Comparison of ENCODE assay signal across 13 mouse cellular contexts in the genomic region with DNA sequence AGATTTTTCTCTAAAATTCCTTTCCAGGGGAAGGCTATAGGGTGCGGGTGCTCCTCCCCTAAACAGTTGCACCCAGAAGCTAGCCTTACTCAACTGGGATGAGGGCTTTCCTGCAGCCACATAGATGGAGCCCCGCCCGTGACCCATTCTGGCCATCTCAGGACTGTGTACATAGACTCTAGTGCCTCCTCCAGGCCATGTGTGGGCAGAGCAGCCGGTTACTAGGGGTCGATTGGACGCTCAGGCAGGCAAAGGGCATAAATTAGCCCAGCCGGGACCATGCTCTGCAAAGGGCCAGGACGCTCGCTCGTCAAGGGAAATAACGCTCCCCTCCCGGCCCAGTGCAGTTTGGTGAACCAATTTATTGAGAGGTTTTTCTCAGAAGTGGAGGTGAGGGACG. TPM values are rescaled to one million over a fixed set of nuclear protein-coding genes. Genes with fewer than 3 reads are reported as not detected.
DNase-seq lines count a peak whose midpoint lies in the region; ATAC-seq and TF ChIP-seq lines count a peak whose summit lies in the region.
"Had no signal": no experiment of that assay in that cellular context is flagged by ENCODE, and none has a peak within 500 bp of the region (broad histone marks: within the 10 kb centered on the region; RNA-seq: fewer than 3 reads in every experiment).

No protein-coding gene starts in this region.

- 21% methylated on average over 13 of the region's 13 CpGs for WGBS in heart, adult 2 months
- 20% methylated on average over 13 of the region's 13 CpGs for WGBS in heart, embryonic 12.5 days
- WGBS in lung, postnatal 0 days, result 20% methylated on average over 13 of the region's 13 CpGs
- WGBS in midbrain, postnatal 0 days, result 12% methylated on average over 13 of the region's 13 CpGs

- H3K27me3 ChIP-seq in heart, adult 2 months (ENCODE audit: control insufficient read depth, insufficient read depth, low read length), result peaks cover 6% of the 10 kb centered on the region
- peaks cover 98% of the 10 kb centered on the region for H3K27me3 ChIP-seq in heart, embryonic 12.5 days (replicated peaks)
- H3K27me3 ChIP-seq in lung, postnatal 0 days (replicated peaks; ENCODE audit: insufficient read depth, low read length), result peaks cover 14% of the 10 kb centered on the region; the same call in 1 of the 2 replicates
- peaks cover 36% of the 10 kb centered on the region for H3K27me3 ChIP-seq in midbrain, postnatal 0 days (ENCODE audit: insufficient read depth, low read length)

- no peak for ATAC-seq in heart, embryonic 12.5 days (ENCODE audit: insufficient number of reproducible peaks, low FRiP score)
- no peak for ATAC-seq in lung, postnatal 0 days
- no peak for ATAC-seq in midbrain, postnatal 0 days (ENCODE audit: low FRiP score)

- H3K27ac ChIP-seq in heart, adult 2 months, result no peak overlapping the region
- no peak overlapping the region for H3K27ac ChIP-seq in heart, embryonic 12.5 days (ENCODE audit: poor library complexity, severe bottlenecking)
- no peak overlapping the region for H3K27ac ChIP-seq in lung, postnatal 0 days (ENCODE audit: low read length)
- H3K27ac ChIP-seq in midbrain, postnatal 0 days (ENCODE audit: low read depth, low read length), result no peak overlapping the region
- H3K27ac ChIP-seq: heart, embryonic 13.5 days; liver, embryonic 15.5 days had no signal

- no peaks in the 10 kb centered on the region for H3K79me2 ChIP-seq in heart, adult 2 months (replicated peaks; ENCODE audit: control insufficient read depth, insufficient read depth, low read length)

- H3K4me3 ChIP-seq in heart, adult 2 months, result no peak overlapping the region
- no peak overlapping the region for H3K4me3 ChIP-seq in heart, embryonic 12.5 days
- no peak overlapping the region for H3K4me3 ChIP-seq in lung, postnatal 0 days (ENCODE audit: low read depth, low read length)
- no peak overlapping the region for H3K4me3 ChIP-seq in midbrain, postnatal 0 days (ENCODE audit: low read depth, low read length)
- H3K4me3 ChIP-seq: heart, embryonic 13.5 days; liver, embryonic 15.5 days had no signal

- DNase-seq in heart, adult 2 months, result no peak
- DNase-seq in lung, postnatal 0 days (ENCODE audit: low spot score), result no peak
- no peak for DNase-seq in lung, postnatal 14 days
- peak; percentile 77 for DNase-seq in embryo, embryonic 10.5 days (ENCODE audit: low spot score)
- peak; percentile 51 for DNase-seq in midbrain, postnatal 0 days (ENCODE audit: low spot score)
- DNase-seq in adrenal gland, adult 18-20 months (ENCODE audit: low spot score in 2 of 2), result no peak
- DNase-seq: adrenal gland, postnatal 36 days; thymus, postnatal 4 days had no signal

- 0 out of 2 replicates have a peak, but pooled peaks have one; percentile 14 for TF ChIP-seq CTCF in heart, adult 2 months (IDR thresholded peaks at IDR 0.05)
- peak; percentile 32 for TF ChIP-seq CTCF in lung, postnatal 0 days (IDR thresholded peaks at IDR 0.05)
- peak; percentile 59 for TF ChIP-seq CTCF in midbrain, postnatal 0 days (IDR thresholded peaks at IDR 0.05)

- no peak overlapping the region for H3K9ac ChIP-seq in heart, adult 2 months (ENCODE audit: low read depth, low read length)
- no peak overlapping the region for H3K9ac ChIP-seq in heart, embryonic 12.5 days
- no peak overlapping the region for H3K9ac ChIP-seq in lung, postnatal 0 days (replicated peaks; ENCODE audit: low read depth)
- H3K9ac ChIP-seq in midbrain, postnatal 0 days (replicated peaks; ENCODE audit: low read length, poor library complexity, severe bottlenecking), result no peak overlapping the region
- H3K9ac ChIP-seq: heart, embryonic 13.5 days; liver, embryonic 15.5 days had no signal

- H3K4me2 ChIP-seq in heart, embryonic 12.5 days, result no peak overlapping the region
- no peak overlapping the region for H3K4me2 ChIP-seq in lung, postnatal 0 days (replicated peaks; ENCODE audit: low read depth, low read length)
- H3K4me2 ChIP-seq in midbrain, postnatal 0 days (ENCODE audit: low read depth, low read length, poor library complexity, severe bottlenecking), result no peak overlapping the region
- H3K4me2 ChIP-seq: heart, embryonic 13.5 days; liver, embryonic 15.5 days had no signal

- H3K4me1 ChIP-seq in heart, adult 2 months (ENCODE audit: control insufficient read depth, insufficient read depth, low read length), result no peaks in the 10 kb centered on the region
- no peaks in the 10 kb centered on the region; the same call in 1 of the 2 replicates for H3K4me1 ChIP-seq in heart, embryonic 12.5 days (replicated peaks)
- no peaks in the 10 kb centered on the region for H3K4me1 ChIP-seq in lung, postnatal 0 days (ENCODE audit: insufficient read depth, low read depth, low read length)
- H3K4me1 ChIP-seq in midbrain, postnatal 0 days (ENCODE audit: insufficient read depth, low read length), result 0 out of 2 replicates have a peak, but pooled peaks cover 2% of the 10 kb centered on the region
- H3K4me1 ChIP-seq: heart, embryonic 13.5 days; liver, embryonic 15.5 days had no signal

- H3K36me3 ChIP-seq in heart, adult 2 months (ENCODE audit: control insufficient read depth, insufficient read depth, low read length), result no peaks in the 10 kb centered on the region
- no peaks in the 10 kb centered on the region for H3K36me3 ChIP-seq in heart, embryonic 12.5 days
- H3K36me3 ChIP-seq in lung, postnatal 0 days (ENCODE audit: insufficient read depth, low read length), result no peaks in the 10 kb centered on the region
- H3K36me3 ChIP-seq in midbrain, postnatal 0 days (ENCODE audit: insufficient read depth, low read length), result no peaks in the 10 kb centered on the region
- H3K36me3 ChIP-seq: heart, embryonic 13.5 days; liver, embryonic 15.5 days had no signal

- no peak for TF ChIP-seq POLR2A in heart, adult 2 months (IDR thresholded peaks at IDR 0.05; ENCODE audit: insufficient read depth, low read depth, low read length)

- no peaks in the 10 kb centered on the region for H3K9me3 ChIP-seq in heart, embryonic 12.5 days (replicated peaks)
- H3K9me3 ChIP-seq in lung, postnatal 0 days (ENCODE audit: low read length), result no peaks in the 10 kb centered on the region
- H3K9me3 ChIP-seq in midbrain, postnatal 0 days (ENCODE audit: low read length), result no peaks in the 10 kb centered on the region
- H3K9me3 ChIP-seq: heart, embryonic 13.5 days; liver, embryonic 15.5 days had no signal

- TF ChIP-seq EP300 in heart, adult 2 months (IDR thresholded peaks at IDR 0.05; ENCODE audit: insufficient read depth, low read depth, low read length), result no peak
- no peak for TF ChIP-seq EP300 in lung, postnatal 0 days (IDR thresholded peaks at IDR 0.05)

- intact Hi-C loops in heart, adult 2 months (cut with DNase I), result no loop called here

RNA-seq across cellular contexts. Expression of a gene that starts 8.5 kb away (rescaled TPM):
- total RNA-seq in heart, adult 2 months (2021), result not detected
- polyA plus RNA-seq in heart, adult 2 months (2012; rRNA removed), result not detected in 2 replicates
- polyA plus RNA-seq in heart, embryonic 12.5 days (2016; fragmentation: Nextera tagmentation; extraction: Ambion mirVana), result not detected in 2 replicates
- not detected in 2 replicates for polyA plus RNA-seq in lung, postnatal 0 days (2015; fragmentation: Nextera tagmentation; extraction: Ambion mirVana)
- not detected in 2 replicates for total RNA-seq in midbrain, postnatal 0 days (2014; rRNA removed)
- polyA plus RNA-seq in midbrain, postnatal 0 days (2015; fragmentation: Nextera tagmentation; extraction: Ambion mirVana), result not detected in 2 replicates
- total RNA-seq in adrenal gland, adult 18-20 months (2021), result not detected
- total RNA-seq: adrenal gland, postnatal 36 days; MEL had no signal
- polyA plus RNA-seq: heart, embryonic 13.5 days; large intestine, adult 2 months; liver, embryonic 15.5 days had no signal

RNA-seq across cellular contexts. Expression of a gene that starts 38.0 kb away (rescaled TPM):
- total RNA-seq in heart, adult 2 months (2021), result 1 to 10 TPM in 1 of 2 experiments, under 1 TPM in 1; 0.52 to 1.2 TPM
- polyA plus RNA-seq in heart, adult 2 months (2012; rRNA removed), result 0.43 and 0.67 TPM in 2 replicates
- polyA plus RNA-seq in heart, embryonic 12.5 days (2016; fragmentation: Nextera tagmentation; extraction: Ambion mirVana), result 2.4 and 3.0 TPM in 2 replicates
- polyA plus RNA-seq in lung, postnatal 0 days (2015; fragmentation: Nextera tagmentation; extraction: Ambion mirVana), result 1.2 and 1.5 TPM in 2 replicates
- 52.9 and 53.4 TPM in 2 replicates for total RNA-seq in midbrain, postnatal 0 days (2014; rRNA removed)
- polyA plus RNA-seq in midbrain, postnatal 0 days (2015; fragmentation: Nextera tagmentation; extraction: Ambion mirVana), result 19.8 and 27.3 TPM in 2 replicates
- 10 to 100 TPM in 1 of 2 experiments, 1 to 10 TPM in 1; 8.8 to 12.2 TPM for total RNA-seq in adrenal gland, adult 18-20 months (2021)
- total RNA-seq: MEL had no signal

Comparison
In these comparisons a context has a peak if more than half of its experiments do, and no peak if none do; other contexts are left out.
1. DNase-seq: peak in embryo, embryonic 10.5 days (single experiment) and midbrain, postnatal 0 days (single experiment); none in heart, adult 2 months (0 of 2), lung, postnatal 0 days (single experiment), lung, postnatal 14 days (single experiment) and adrenal gland, adult 18-20 months (0 of 2).
2. Peak in every context shown above with its lines, with median percentiles within 50 percentile points of each other: CTCF ChIP-seq.